In genomic region chr5:8732639-8733038, GRCm38 (mm10) we compare ENCODE assay signal across 24 mouse cellular contexts.
"Had no signal": no experiment of that assay in that cellular context is flagged by ENCODE, and none has a peak within 500 bp of the region (broad histone marks: within the 10 kb centered on the region; RNA-seq: fewer than 3 reads in every experiment).

No protein-coding gene starts in this region.

- H3K4me1 ChIP-seq: heart, embryonic 10.5 days; heart, embryonic 12.5 days; hindbrain, embryonic 10.5 days; hindbrain, embryonic 12.5 days; limb, embryonic 12.5 days; liver, embryonic 13.5 days; liver, embryonic 15.5 days had no signal

- H3K36me3 ChIP-seq: heart, embryonic 10.5 days; heart, embryonic 12.5 days; hindbrain, embryonic 10.5 days; hindbrain, embryonic 12.5 days; limb, embryonic 10.5 days; limb, embryonic 12.5 days; liver, embryonic 13.5 days; liver, embryonic 15.5 days had no signal

- H3K4me3 ChIP-seq: heart, embryonic 10.5 days; heart, embryonic 12.5 days; hindbrain, embryonic 10.5 days; hindbrain, embryonic 12.5 days; layer of hippocampus, adult 2 months; left cerebral cortex, adult 2 months; limb, embryonic 10.5 days; limb, embryonic 12.5 days; liver, embryonic 13.5 days; liver, embryonic 15.5 days had no signal

- H3K9me3 ChIP-seq: heart, embryonic 10.5 days; heart, embryonic 12.5 days; hindbrain, embryonic 10.5 days; hindbrain, embryonic 12.5 days; limb, embryonic 10.5 days; limb, embryonic 12.5 days; liver, embryonic 13.5 days; liver, embryonic 15.5 days had no signal

- DNase-seq: gastrocnemius, postnatal 14 days; gastrocnemius, postnatal 36 days; heart, adult 18-20 months; heart, postnatal 10 days; heart, postnatal 4 days; kidney, adult 11 months; kidney, adult 2 months; kidney, postnatal 10 days; kidney, postnatal 25 days; kidney, postnatal 4 days; liver; liver, embryonic 13.5 days; liver, postnatal 0 days had no signal

- H3K27me3 ChIP-seq: heart, embryonic 12.5 days; hindbrain, embryonic 12.5 days; limb, embryonic 12.5 days; liver, embryonic 13.5 days; liver, embryonic 15.5 days had no signal

- H3K27ac ChIP-seq: heart, embryonic 10.5 days; hindbrain, embryonic 10.5 days; hindbrain, embryonic 12.5 days; hindbrain, embryonic 14.5 days; hindbrain, postnatal 0 days; layer of hippocampus, adult 2 months; left cerebral cortex, adult 2 months; limb, embryonic 10.5 days; limb, embryonic 12.5 days; liver, embryonic 13.5 days; liver, embryonic 15.5 days had no signal
